Mouse (Mus musculus) splenic B cell, adult 2 months (primary cell): ENCODE measurements around the gene Ddx47.

Experiments used
- DNase-seq: peaks from one replicate; pipeline ENCODE4 v3.0.0-alpha.2; 2011; ENCODE audit warnings: low read depth, low spot score
- H3K27me3 ChIP-seq: 2 replicates; pipeline ENCODE4 v1.6.1; 2012; ENCODE audit warnings: mild to moderate bottlenecking, low read length, moderate library complexity, mixed read lengths; ENCODE audit not compliant: control insufficient read depth, poor library complexity, insufficient read depth, severe bottlenecking
- H3K36me3 ChIP-seq: 2 replicates; pipeline ENCODE4 v1.6.1; 2012; ENCODE audit warnings: mild to moderate bottlenecking, low read length, moderate library complexity, mixed read lengths; ENCODE audit not compliant: control insufficient read depth, poor library complexity, insufficient read depth, severe bottlenecking

Gene Ddx47

GRCm38 (mm10) chr6:134994031-134994651 lies 17.3 kb upstream of the Ddx47 start:
- Histone ChIP-seq H3K36me3 (no peaks in the 10 kb centered on the region), H3K27me3 (no peaks in the 10 kb centered on the region)
- DNase-seq, result no peak

GRCm38 (mm10) chr6:134994985-134995384 lies 16.4 kb upstream of the Ddx47 start:
- no peak for DNase-seq
- no peaks in the 10 kb centered on the region for H3K36me3 ChIP-seq
- H3K27me3 ChIP-seq, result no peaks in the 10 kb centered on the region

- H3K27me3 ChIP-seq, result no peaks in the 10 kb centered on the region
- no peaks in the 10 kb centered on the region for H3K36me3 ChIP-seq
- DNase-seq, result peak; percentile 57
These were observed 14.5 kb upstream of the Ddx47 start for GRCm38 (mm10) chr6:134996918-134997317.

GRCm38 (mm10) chr6:134998076-134998475 lies 13.3 kb upstream of the Ddx47 start:
- H3K27me3 ChIP-seq, result no peaks in the 10 kb centered on the region
- no peaks in the 10 kb centered on the region for H3K36me3 ChIP-seq
- DNase-seq, result no peak

- DNase-seq, result no peak
- no peaks in the 10 kb centered on the region for H3K36me3 ChIP-seq
- H3K27me3 ChIP-seq, result no peaks in the 10 kb centered on the region
These were observed 12.6 kb upstream of the Ddx47 start for GRCm38 (mm10) chr6:134998781-134999180.

GRCm38 (mm10) chr6:135000272-135000671 lies 11.1 kb upstream of the Ddx47 start:
- no peaks in the 10 kb centered on the region for H3K36me3 ChIP-seq
- H3K27me3 ChIP-seq, result no peaks in the 10 kb centered on the region
- no peak for DNase-seq

GRCm38 (mm10) chr6:135001991-135002390 lies 9.4 kb upstream of the Ddx47 start:
- Histone ChIP-seq H3K27me3 (no peaks in the 10 kb centered on the region), H3K36me3 (no peaks in the 10 kb centered on the region)
- no peak for DNase-seq

- DNase-seq, result no peak
- Histone ChIP-seq H3K36me3 (no peaks in the 10 kb centered on the region), H3K27me3 (no peaks in the 10 kb centered on the region)
These were observed 5.0 kb upstream of the Ddx47 start for GRCm38 (mm10) chr6:135006372-135006771.

- Histone ChIP-seq H3K36me3 (peaks cover 6% of the 10 kb centered on the region), H3K27me3 (no peaks in the 10 kb centered on the region)
- DNase-seq, result no peak
These were observed 313 bp downstream of the Ddx47 start for GRCm38 (mm10) chr6:135011734-135012116.

GRCm38 (mm10) chr6:135017211-135017610 lies 5.8 kb downstream of the Ddx47 start:
- DNase-seq, result no peak
- Histone ChIP-seq H3K27me3 (no peaks in the 10 kb centered on the region), H3K36me3 (peaks cover 18% of the 10 kb centered on the region)

GRCm38 (mm10) chr6:135019564-135019963 lies 8.2 kb downstream of the Ddx47 start:
- DNase-seq, result no peak
- Histone ChIP-seq H3K36me3 (peaks cover 18% of the 10 kb centered on the region), H3K27me3 (no peaks in the 10 kb centered on the region)

- Histone ChIP-seq H3K27me3 (no peaks in the 10 kb centered on the region), H3K36me3 (peaks cover 13% of the 10 kb centered on the region)
- DNase-seq, result no peak
These were observed 10.2 kb downstream of the Ddx47 start for GRCm38 (mm10) chr6:135021633-135022032.

- DNase-seq, result no peak
- H3K27me3 ChIP-seq, result no peaks in the 10 kb centered on the region
- peaks cover 9% of the 10 kb centered on the region for H3K36me3 ChIP-seq
These were observed 12.0 kb downstream of the Ddx47 start for GRCm38 (mm10) chr6:135023379-135023778.

- no peaks in the 10 kb centered on the region for H3K27me3 ChIP-seq
- H3K36me3 ChIP-seq, result peaks cover 7% of the 10 kb centered on the region
- DNase-seq, result no peak
These were observed 13.5 kb downstream of the Ddx47 start for GRCm38 (mm10) chr6:135024781-135025420.

GRCm38 (mm10) chr6:135026232-135026631 lies 14.8 kb downstream of the Ddx47 start:
- Histone ChIP-seq H3K27me3 (no peaks in the 10 kb centered on the region), H3K36me3 (peaks cover 3% of the 10 kb centered on the region)
- peak; percentile 57 for DNase-seq

GRCm38 (mm10) chr6:135026755-135027154 lies 15.3 kb downstream of the Ddx47 start:
- DNase-seq, result no peak
- no peaks in the 10 kb centered on the region for H3K27me3 ChIP-seq
- H3K36me3 ChIP-seq, result no peaks in the 10 kb centered on the region; the same call in 1 of the 2 replicates
